Mouse (Mus musculus) retina, adult 2 months (tissue): Measurements from ENCODE around the gene Uap1.

Experiments used
- DNase-seq: peaks from one replicate; pipeline ENCODE4 v3.0.0-alpha.2; 2012; ENCODE audit warnings: low read depth, low spot score

Gene Uap1

GRCm38 (mm10) chr1:170174814-170175332 lies at the start of gene Uap1:
Gene Uap1, minus strand, starts transcription at chr1:170174957.
- DNase-seq, result peak; percentile 97

- no peak for DNase-seq
Measured at GRCm38 (mm10) chr1:170223276-170223675, 48.5 kb upstream of the Uap1 start.

GRCm38 (mm10) chr1:170220351-170220750 lies 45.6 kb upstream of the Uap1 start:
- no peak for DNase-seq

- no peak for DNase-seq
Measured at GRCm38 (mm10) chr1:170218091-170218884, 43.5 kb upstream of the Uap1 start.

GRCm38 (mm10) chr1:170215590-170215989 lies 40.8 kb upstream of the Uap1 start:
- DNase-seq, result no peak

GRCm38 (mm10) chr1:170214757-170215522 lies 40.2 kb upstream of the Uap1 start, which contains the start of gene Uhmk1:
Gene Uhmk1, minus strand, starts transcription at chr1:170215397.
- DNase-seq, result peak; percentile 76

- DNase-seq, result no peak
Measured at GRCm38 (mm10) chr1:170214383-170214756, 39.6 kb upstream of the Uap1 start.

- DNase-seq, result no peak
Measured at GRCm38 (mm10) chr1:170213181-170213879, 38.6 kb upstream of the Uap1 start.

GRCm38 (mm10) chr1:170206395-170206794 lies 31.6 kb upstream of the Uap1 start:
- no peak for DNase-seq

- DNase-seq, result no peak
Measured at GRCm38 (mm10) chr1:170200379-170200778, 25.6 kb upstream of the Uap1 start.

GRCm38 (mm10) chr1:170196211-170196610 lies 21.5 kb upstream of the Uap1 start:
- DNase-seq, result no peak

GRCm38 (mm10) chr1:170191925-170192324 lies 17.2 kb upstream of the Uap1 start:
- DNase-seq, result no peak

- no peak for DNase-seq
Measured at GRCm38 (mm10) chr1:170190225-170190624, 15.5 kb upstream of the Uap1 start.

GRCm38 (mm10) chr1:170188601-170189000 lies 13.8 kb upstream of the Uap1 start:
- DNase-seq, result no peak

- DNase-seq, result no peak
Measured at GRCm38 (mm10) chr1:170186531-170186930, 11.8 kb upstream of the Uap1 start.

GRCm38 (mm10) chr1:170185137-170185536 lies 10.4 kb upstream of the Uap1 start:
- DNase-seq, result no peak

- no peak for DNase-seq
Measured at GRCm38 (mm10) chr1:170182706-170183105, 7.9 kb upstream of the Uap1 start.

- DNase-seq, result no peak
Measured at GRCm38 (mm10) chr1:170176661-170177239, 2.0 kb upstream of the Uap1 start.

- DNase-seq, result peak; percentile 61
Measured at GRCm38 (mm10) chr1:170175848-170176247, 1.1 kb upstream of the Uap1 start.

- no peak for DNase-seq
Measured at GRCm38 (mm10) chr1:170173991-170174813, 555 bp downstream of the Uap1 start.

GRCm38 (mm10) chr1:170167781-170168180 lies 7.0 kb downstream of the Uap1 start:
- DNase-seq, result no peak
